Mouse (Mus musculus) forebrain, embryonic 11.5 days (tissue): ENCODE data around the gene Syncrip. TPM values are rescaled to one million over a fixed set of nuclear protein-coding genes. Genes with fewer than 3 reads are reported as not detected.
"Not testable (repeated sequence)": the region's sequence is repeated elsewhere in the genome, so short reads cannot be mapped to it uniquely, and the experiment has no call there.

Experiments
- ATAC-seq: fragments of 200-750 bp; cut with Nextera tagmentation; replicated peaks from 2 replicates; pipeline ENCODE4 v1.8.0; 2017; ENCODE audit warnings: moderate TSS enrichment; ENCODE audit not compliant: low FRiP score
- DNase-seq: peaks from one replicate; pipeline ENCODE4 v3.0.0-alpha.2; 2017; ENCODE audit warnings: low spot score
- H3K27ac ChIP-seq: fragments of 300-500 bp; sonication (generic); 2 replicates; pipeline ENCODE4 v1.5.1; 2014; ENCODE audit warnings: low read depth, low read length
- H3K27me3 ChIP-seq: fragments of 300-500 bp; sonication (generic); 2 replicates; pipeline ENCODE4 v1.6.1; 2014; ENCODE audit warnings: mild to moderate bottlenecking, low read length, mixed read lengths; ENCODE audit not compliant: control insufficient read depth, insufficient read depth
- H3K36me3 ChIP-seq: fragments of 300-500 bp; sonication (generic); 2 replicates; pipeline ENCODE4 v1.6.1; 2014; ENCODE audit warnings: mild to moderate bottlenecking, low read length, moderate library complexity, mixed read lengths; ENCODE audit not compliant: control insufficient read depth, insufficient read depth
- H3K4me1 ChIP-seq: fragments of 300-500 bp; sonication (generic); replicated peaks from 2 replicates; pipeline ENCODE4 v1.6.1; 2014; ENCODE audit warnings: low read length, mixed read lengths; ENCODE audit not compliant: control insufficient read depth, insufficient read depth
- H3K4me2 ChIP-seq: fragments of 300-500 bp; sonication (generic); 2 replicates; pipeline ENCODE4 v1.6.1; 2014; ENCODE audit warnings: low read depth, mild to moderate bottlenecking, low read length, moderate library complexity, mixed read lengths; ENCODE audit not compliant: severe bottlenecking
- H3K4me3 ChIP-seq: fragments of 300-500 bp; sonication (generic); 2 replicates; pipeline ENCODE4 v1.5.1; 2014; ENCODE audit warnings: low read depth, low read length
- H3K9ac ChIP-seq: fragments of 300-500 bp; sonication (generic); 2 replicates; pipeline ENCODE4 v1.6.1; 2014; ENCODE audit warnings: low read length
- H3K9me3 ChIP-seq: fragments of 300-500 bp; sonication (generic); 2 replicates; pipeline ENCODE4 v1.6.1; 2016; ENCODE audit warnings: low read length, mixed read lengths; ENCODE audit not compliant: control insufficient read depth
- WGBS: fragments of 180-500 bp; shearing (Covaris S2); extraction: QIAGEN DNeasy Blood & Tissue Kit; methylation state at CpG from one replicate; pipeline ENCODE4 v1.1.7; 2014; 5-methylcytosine and 5-hydroxymethylcytosine counted together
- polyA plus RNA-seq: library from polyadenylated mRNA; unstranded; fragments of >200 nt; fragmentation: Nextera tagmentation; extraction: Ambion mirVana; gene quantifications from 2 replicates; pipeline ENCODE4 v1.2.1, GENCODE M21; 2014

The Syncrip gene
- 141 and 148 TPM in 2 replicates for polyA plus RNA-seq

GRCm38 (mm10) chr9:88482230-88482828, at the start of gene Syncrip:
TSS of gene Syncrip (minus strand) at chr9:88482574.
- H3K27me3 ChIP-seq, H3K36me3 ChIP-seq, H3K4me1 ChIP-seq, H3K9me3 ChIP-seq: not testable (repeated sequence)
- peak within 1 kb of the TSS; percentile 71 for H3K4me2 ChIP-seq
- 0% methylated on average over 34 of the region's 68 CpGs for WGBS
- DNase-seq (peak; percentile 99), ATAC-seq (peak; percentile 95)
- peak within 1 kb of the TSS; percentile 99 for H3K4me3 ChIP-seq
- H3K27ac ChIP-seq, result peak within 1 kb of the TSS; percentile 99
- H3K9ac ChIP-seq, result peak within 1 kb of the TSS; percentile 98

DNA sequence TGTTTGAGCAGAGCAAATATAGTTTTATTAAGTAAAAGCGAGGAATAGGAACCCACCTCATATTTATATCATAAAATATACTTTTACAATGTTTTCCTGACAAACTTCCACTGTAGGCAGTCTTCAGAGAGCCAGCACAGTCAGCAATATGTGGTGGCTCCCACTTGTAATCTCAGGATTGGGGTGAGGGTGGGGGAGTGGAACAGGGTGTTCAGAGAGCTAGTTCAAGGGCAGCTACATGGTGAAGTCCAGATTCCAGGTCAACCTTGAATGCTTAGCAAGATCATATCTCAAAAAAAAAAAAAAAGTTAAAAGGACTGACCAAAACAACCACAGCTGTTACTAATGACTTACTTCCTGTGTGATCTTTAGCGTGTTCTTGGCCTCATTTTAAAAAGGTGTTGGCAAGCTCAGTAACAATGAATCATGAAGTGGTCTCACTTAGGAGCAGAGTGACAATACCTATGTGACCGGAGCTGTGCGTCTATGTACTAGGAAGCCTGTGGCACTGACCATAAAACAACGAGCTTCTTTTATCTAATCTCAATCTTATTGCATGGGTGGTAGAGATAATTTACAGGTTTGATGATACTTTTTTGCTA, 47.7 kb upstream of the Syncrip start:
- Histone ChIP-seq H3K36me3 (no peaks in the 10 kb centered on the region), H3K4me3 (no peak overlapping the region), H3K9ac (no peak overlapping the region), H3K4me1 (no peaks in the 10 kb centered on the region), H3K27ac (no peak overlapping the region), H3K4me2 (no peak overlapping the region), H3K9me3 (no peaks in the 10 kb centered on the region), H3K27me3 (no peaks in the 10 kb centered on the region)
- no peak for DNase-seq
- ATAC-seq, result no peak
- 87% methylated on average over 5 of the region's 5 CpGs for WGBS

DNA sequence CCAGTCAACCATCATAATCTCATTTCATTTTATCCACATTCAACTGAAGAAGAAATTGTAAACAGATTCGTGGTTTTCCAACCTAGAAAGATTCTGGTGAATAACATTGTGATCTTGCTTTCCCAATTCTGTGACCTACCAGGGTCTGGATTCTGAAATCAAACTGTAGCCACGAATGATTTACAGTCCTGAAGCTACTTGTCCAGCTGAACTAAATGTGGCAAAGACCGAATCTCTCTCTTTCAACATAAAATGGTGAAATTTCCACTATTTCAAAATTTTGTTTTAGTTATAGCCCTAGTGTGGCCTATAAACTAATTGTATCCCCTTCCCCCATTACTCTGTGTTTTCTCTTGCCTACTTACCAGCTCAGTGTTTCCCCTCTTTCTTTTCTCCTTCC, 47.2 kb upstream of the Syncrip start:
- Histone ChIP-seq H3K9ac (no peak overlapping the region), H3K27ac (no peak overlapping the region), H3K36me3 (no peaks in the 10 kb centered on the region), H3K4me3 (no peak overlapping the region), H3K4me1 (no peaks in the 10 kb centered on the region), H3K9me3 (no peaks in the 10 kb centered on the region), H3K4me2 (no peak overlapping the region), H3K27me3 (no peaks in the 10 kb centered on the region)
- DNase-seq (no peak), ATAC-seq (no peak)
- 88% methylated on average over 3 of the region's 3 CpGs for WGBS

- Histone ChIP-seq H3K36me3 (no peaks in the 10 kb centered on the region), H3K4me1 (no peaks in the 10 kb centered on the region), H3K9me3 (no peaks in the 10 kb centered on the region), H3K4me2 (no peak overlapping the region), H3K27me3 (no peaks in the 10 kb centered on the region), H3K9ac (no peak overlapping the region), H3K4me3 (no peak overlapping the region), H3K27ac (no peak overlapping the region)
- DNase-seq, result no peak
- no peak for ATAC-seq
- WGBS, result 78% methylated on average over 5 of the region's 5 CpGs
Observed at GRCm38 (mm10) chr9:88528736-88529135, 46.4 kb upstream of the Syncrip start.

DNA sequence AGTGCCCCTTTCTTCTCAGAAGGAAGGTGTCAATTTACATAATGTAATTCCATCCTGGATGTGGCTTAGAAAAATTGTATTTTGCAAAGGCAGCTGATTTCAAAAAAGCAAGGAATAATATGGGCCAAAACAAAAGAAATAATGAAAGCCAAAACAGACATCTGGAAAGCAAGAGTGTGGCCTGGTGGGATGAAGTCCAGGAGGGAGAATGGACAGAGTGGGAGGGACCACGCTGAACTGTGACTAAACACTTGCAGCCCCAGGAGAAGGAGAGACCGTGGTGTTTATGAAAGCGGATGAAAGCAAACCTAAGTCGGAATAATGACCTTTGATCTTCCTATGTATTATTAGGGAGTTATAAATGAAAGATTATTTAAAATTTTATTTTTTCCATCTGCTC, 45.6 kb upstream of the Syncrip start:
- no peak overlapping the region for H3K9ac ChIP-seq
- no peaks in the 10 kb centered on the region for H3K36me3 ChIP-seq
- no peaks in the 10 kb centered on the region for H3K4me1 ChIP-seq
- H3K9me3 ChIP-seq, result no peaks in the 10 kb centered on the region
- no peaks in the 10 kb centered on the region for H3K27me3 ChIP-seq
- no peak overlapping the region for H3K27ac ChIP-seq
- no peak overlapping the region for H3K4me2 ChIP-seq
- 75% methylated on average over 4 of the region's 4 CpGs for WGBS
- DNase-seq, result no peak
- H3K4me3 ChIP-seq, result no peak overlapping the region
- no peak for ATAC-seq

DNA sequence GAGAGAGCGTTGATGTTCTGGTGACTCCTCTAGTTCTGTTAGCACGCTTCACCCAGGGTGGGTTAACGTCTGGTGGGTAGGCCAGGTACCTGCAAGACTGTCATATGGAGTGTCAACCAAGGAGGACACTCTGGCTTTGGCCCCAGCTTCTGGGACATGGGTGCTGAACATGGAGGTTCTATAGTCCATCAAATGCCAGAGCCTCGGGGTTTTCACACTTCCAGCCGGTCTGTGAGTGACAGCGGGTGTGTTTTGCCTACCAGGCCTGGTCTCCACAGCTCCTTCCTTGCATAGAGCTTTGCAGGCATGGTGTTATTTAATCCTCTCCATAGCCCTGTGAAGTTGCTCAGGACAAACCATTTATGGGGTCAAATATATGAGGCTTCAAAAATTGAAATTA, 43.0 kb upstream of the Syncrip start:
- Histone ChIP-seq H3K4me3 (no peak overlapping the region), H3K9ac (no peak overlapping the region), H3K4me1 (0 out of 2 replicates have a peak, but pooled peaks cover 2% of the 10 kb centered on the region), H3K36me3 (no peaks in the 10 kb centered on the region; the same call in 1 of the 2 replicates), H3K27me3 (no peaks in the 10 kb centered on the region), H3K27ac (no peak overlapping the region), H3K9me3 (no peaks in the 10 kb centered on the region), H3K4me2 (no peak overlapping the region)
- no peak for DNase-seq
- WGBS, result 92% methylated on average over 6 of the region's 6 CpGs
- ATAC-seq, result no peak

GRCm38 (mm10) chr9:88524796-88525195, 42.4 kb upstream of the Syncrip start:
- DNase-seq (no peak), ATAC-seq (no peak)
- Histone ChIP-seq H3K27ac (no peak overlapping the region), H3K36me3 (no peaks in the 10 kb centered on the region; the same call in 1 of the 2 replicates), H3K27me3 (no peaks in the 10 kb centered on the region), H3K4me3 (no peak overlapping the region), H3K9me3 (no peaks in the 10 kb centered on the region), H3K4me2 (no peak overlapping the region), H3K9ac (no peak overlapping the region), H3K4me1 (0 out of 2 replicates have a peak, but pooled peaks cover 2% of the 10 kb centered on the region)
- 85% methylated on average over 3 of the region's 3 CpGs for WGBS

DNA sequence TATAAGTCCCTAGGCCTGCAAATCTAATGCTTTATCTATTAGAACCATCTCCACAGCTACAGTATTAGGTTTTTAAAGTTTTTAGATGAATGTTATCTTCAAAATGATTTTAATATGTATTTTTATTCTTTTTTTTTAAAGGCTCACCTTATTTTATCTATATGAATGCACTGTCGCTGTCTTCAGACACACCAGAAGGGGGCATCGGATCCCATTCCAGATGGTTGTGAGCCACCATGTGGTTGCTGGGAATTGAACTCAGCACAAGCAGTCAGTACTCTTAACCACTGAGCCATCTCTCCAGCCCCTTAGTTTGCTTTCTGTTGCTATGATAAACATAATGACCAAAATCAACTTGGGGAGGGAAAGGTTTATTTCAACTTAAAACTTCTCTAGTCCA, 42.0 kb upstream of the Syncrip start:
- H3K9me3 ChIP-seq, result no peaks in the 10 kb centered on the region
- H3K4me3 ChIP-seq, result no peak overlapping the region
- no peak overlapping the region for H3K4me2 ChIP-seq
- H3K27ac ChIP-seq, result no peak overlapping the region
- DNase-seq (no peak), ATAC-seq (no peak)
- H3K4me1 ChIP-seq, result 0 out of 2 replicates have a peak, but pooled peaks cover 2% of the 10 kb centered on the region
- H3K9ac ChIP-seq, result no peak overlapping the region
- no peaks in the 10 kb centered on the region; the same call in 1 of the 2 replicates for H3K36me3 ChIP-seq
- WGBS, result 93% methylated on average over 2 of the region's 2 CpGs
- no peaks in the 10 kb centered on the region for H3K27me3 ChIP-seq

- peak overlapping the region; percentile 99 for H3K9ac ChIP-seq
- 2% methylated on average over 16 of the region's 16 CpGs for WGBS
- peak overlapping the region; percentile 74 for H3K4me2 ChIP-seq
- no peaks in the 10 kb centered on the region; the same call in 1 of the 2 replicates for H3K36me3 ChIP-seq
- H3K9me3 ChIP-seq, result no peaks in the 10 kb centered on the region
- 0 out of 2 replicates have a peak, but pooled peaks cover 2% of the 10 kb centered on the region for H3K4me1 ChIP-seq
- ATAC-seq, result no peak
- no peak for DNase-seq
- no peaks in the 10 kb centered on the region for H3K27me3 ChIP-seq
- peak overlapping the region; percentile 88 for H3K27ac ChIP-seq
- peak overlapping the region; percentile 88 for H3K4me3 ChIP-seq
Observed at GRCm38 (mm10) chr9:88523335-88523668, 40.9 kb upstream of the Syncrip start.
